Mouse (Mus musculus) hindbrain, embryonic 15.5 days (tissue): ENCODE data around the gene Arl5b. TPM values are rescaled to one million over a fixed set of nuclear protein-coding genes. Genes with fewer than 3 reads are reported as not detected.

Experiments used
- ATAC-seq: fragments of 200-750 bp; cut with Nextera tagmentation; 2 replicates; pipeline ENCODE4 v1.8.0; 2017; ENCODE audit warnings: low read depth, moderate number of reproducible peaks, moderate TSS enrichment; ENCODE audit not compliant: low FRiP score
- H3K27ac ChIP-seq: fragments of 300-500 bp; sonication (generic); replicated peaks from 2 replicates; pipeline ENCODE4 v1.5.1; 2015; ENCODE audit warnings: mild to moderate bottlenecking, inconsistent platforms
- H3K27me3 ChIP-seq: fragments of 300-500 bp; sonication (generic); 2 replicates; pipeline ENCODE4 v1.6.1; 2015; ENCODE audit warnings: control low read depth, inconsistent platforms
- H3K36me3 ChIP-seq: fragments of 300-500 bp; sonication (generic); 2 replicates; pipeline ENCODE4 v1.6.1; 2015; ENCODE audit warnings: control low read depth, inconsistent platforms
- H3K4me1 ChIP-seq: fragments of 300-500 bp; sonication (generic); replicated peaks from 2 replicates; pipeline ENCODE4 v1.6.1; 2015; ENCODE audit warnings: control low read depth, inconsistent platforms
- H3K4me2 ChIP-seq: fragments of 300-500 bp; sonication (generic); 2 replicates; pipeline ENCODE4 v1.6.1; 2015; ENCODE audit warnings: moderate library complexity, mild to moderate bottlenecking, inconsistent platforms
- H3K4me3 ChIP-seq: fragments of 300-500 bp; sonication (generic); 2 replicates; pipeline ENCODE4 v1.5.1; 2015; ENCODE audit warnings: mild to moderate bottlenecking, inconsistent platforms
- H3K9ac ChIP-seq: fragments of 300-500 bp; sonication (generic); 2 replicates; pipeline ENCODE4 v1.6.1; 2015; ENCODE audit warnings: inconsistent platforms
- H3K9me3 ChIP-seq: fragments of 300-500 bp; sonication (generic); 2 replicates; pipeline ENCODE4 v1.6.1; 2016; ENCODE audit warnings: control low read depth, inconsistent platforms
- WGBS: fragments of 180-500 bp; shearing (Covaris S2); methylation state at CpG from one replicate; pipeline ENCODE4 v1.1.7; 2015; 5-methylcytosine and 5-hydroxymethylcytosine counted together
- polyA plus RNA-seq: library from polyadenylated mRNA; unstranded; fragments of >200 nt; fragmentation: Nextera tagmentation; extraction: Ambion mirVana; gene quantifications from 2 replicates; pipeline ENCODE4 v1.2.1, GENCODE M21; 2015

Arl5b gene
- polyA plus RNA-seq, 1 experiment from 2014 or later = 31.2 TPM

- Histone ChIP-seq H3K27me3 (no peaks in the 10 kb centered on the region), H3K4me3 (no peak overlapping the region), H3K27ac (no peak overlapping the region), H3K4me1 (peaks cover 16% of the 10 kb centered on the region), H3K36me3 (peaks cover 5% of the 10 kb centered on the region; the same call in 1 of the 2 replicates), H3K4me2 (no peak overlapping the region), H3K9me3 (no peaks in the 10 kb centered on the region), H3K9ac (no peak overlapping the region)
- no peak for ATAC-seq
- 81% methylated on average over 1 of the region's 1 CpGs for WGBS
These were observed 14.6 kb downstream of the Arl5b start for GRCm38 (mm10) chr2:15063815-15064214.

- Histone ChIP-seq H3K4me3 (no peak overlapping the region), H3K4me2 (no peak overlapping the region), H3K9me3 (no peaks in the 10 kb centered on the region), H3K9ac (no peak overlapping the region), H3K4me1 (peaks cover 11% of the 10 kb centered on the region), H3K36me3 (peaks cover 9% of the 10 kb centered on the region; the same call in 1 of the 2 replicates), H3K27me3 (no peaks in the 10 kb centered on the region), H3K27ac (no peak overlapping the region)
- ATAC-seq = no peak
- WGBS = 61% methylated on average over 7 of the region's 7 CpGs
These were observed 15.4 kb downstream of the Arl5b start for GRCm38 (mm10) chr2:15064380-15065269.

- ATAC-seq = no peak
- no peaks in the 10 kb centered on the region for H3K27me3 ChIP-seq
- peaks cover 11% of the 10 kb centered on the region for H3K4me1 ChIP-seq
- H3K4me3 ChIP-seq = no peak overlapping the region
- no peak overlapping the region for H3K4me2 ChIP-seq
- H3K9me3 ChIP-seq = no peaks in the 10 kb centered on the region
- H3K36me3 ChIP-seq = peaks cover 16% of the 10 kb centered on the region; the same call in 1 of the 2 replicates
- H3K27ac ChIP-seq = no peak overlapping the region
- 62% methylated on average over 2 of the region's 2 CpGs for WGBS
- H3K9ac ChIP-seq = no peak overlapping the region
These were observed 16.3 kb downstream of the Arl5b start for GRCm38 (mm10) chr2:15065447-15065846.

- H3K27me3 ChIP-seq = no peaks in the 10 kb centered on the region
- no peak for ATAC-seq
- H3K4me3 ChIP-seq = no peak overlapping the region
- no peak overlapping the region for H3K4me2 ChIP-seq
- H3K4me1 ChIP-seq = peaks cover 11% of the 10 kb centered on the region
- 88% methylated on average over 5 of the region's 5 CpGs for WGBS
- H3K9me3 ChIP-seq = no peaks in the 10 kb centered on the region
- H3K9ac ChIP-seq = no peak overlapping the region
- peaks cover 29% of the 10 kb centered on the region for H3K36me3 ChIP-seq
- H3K27ac ChIP-seq = no peak overlapping the region
These were observed 17.9 kb downstream of the Arl5b start for GRCm38 (mm10) chr2:15067091-15067490.

GRCm38 (mm10) chr2:15083702-15084101 lies 34.5 kb downstream of the Arl5b start:
- peaks cover 30% of the 10 kb centered on the region for H3K36me3 ChIP-seq
- H3K4me2 ChIP-seq = no peak overlapping the region
- H3K9ac ChIP-seq = no peak overlapping the region
- H3K4me1 ChIP-seq = no peaks in the 10 kb centered on the region
- H3K27ac ChIP-seq = no peak overlapping the region
- no peaks in the 10 kb centered on the region for H3K27me3 ChIP-seq
- H3K9me3 ChIP-seq = no peaks in the 10 kb centered on the region
- H3K4me3 ChIP-seq = no peak overlapping the region
- WGBS = 97% methylated on average over 2 of the region's 2 CpGs
- ATAC-seq = no peak

GRCm38 (mm10) chr2:15087308-15087707 lies 38.1 kb downstream of the Arl5b start:
- Histone ChIP-seq H3K36me3 (peaks cover 14% of the 10 kb centered on the region; the same call in 1 of the 2 replicates), H3K4me2 (no peak overlapping the region), H3K27ac (no peak overlapping the region), H3K4me1 (no peaks in the 10 kb centered on the region), H3K4me3 (no peak overlapping the region), H3K9me3 (no peaks in the 10 kb centered on the region), H3K9ac (no peak overlapping the region), H3K27me3 (no peaks in the 10 kb centered on the region)
- no peak for ATAC-seq
- WGBS = 85% methylated on average over 1 of the region's 1 CpGs

GRCm38 (mm10) chr2:15096514-15097090 lies 47.4 kb downstream of the Arl5b start:
- Histone ChIP-seq H3K9me3 (no peaks in the 10 kb centered on the region), H3K36me3 (no peaks in the 10 kb centered on the region), H3K27ac (no peak overlapping the region), H3K4me3 (no peak overlapping the region), H3K4me1 (no peaks in the 10 kb centered on the region), H3K27me3 (0 out of 2 replicates have a peak, but pooled peaks cover 3% of the 10 kb centered on the region), H3K4me2 (no peak overlapping the region), H3K9ac (no peak overlapping the region)
- 64% methylated on average over 3 of the region's 3 CpGs for WGBS
- ATAC-seq = no peak

- Histone ChIP-seq H3K4me3 (no peak overlapping the region), H3K9me3 (no peaks in the 10 kb centered on the region), H3K27ac (no peak overlapping the region), H3K27me3 (no peaks in the 10 kb centered on the region), H3K4me2 (no peak overlapping the region), H3K4me1 (no peaks in the 10 kb centered on the region), H3K9ac (no peak overlapping the region), H3K36me3 (no peaks in the 10 kb centered on the region)
- 67% methylated on average over 1 of the region's 1 CpGs for whole genome bisulfite sequencing
- ATAC-seq = no peak
These were observed 55.2 kb downstream of the Arl5b start for GRCm38 (mm10) chr2:15104386-15104785.

GRCm38 (mm10) chr2:15111290-15111689 lies 62.1 kb downstream of the Arl5b start:
- H3K9me3 ChIP-seq = no peaks in the 10 kb centered on the region
- H3K36me3 ChIP-seq = no peaks in the 10 kb centered on the region
- no peak for ATAC-seq
- 53% methylated on average over 2 of the region's 2 CpGs for WGBS
- H3K27ac ChIP-seq = no peak overlapping the region
- no peak overlapping the region for H3K4me3 ChIP-seq
- no peak overlapping the region for H3K4me2 ChIP-seq
- no peak overlapping the region for H3K9ac ChIP-seq
- no peaks in the 10 kb centered on the region for H3K27me3 ChIP-seq
- no peaks in the 10 kb centered on the region for H3K4me1 ChIP-seq

GRCm38 (mm10) chr2:15111808-15112440 lies 62.7 kb downstream of the Arl5b start:
- H3K27me3 ChIP-seq = no peaks in the 10 kb centered on the region
- H3K4me3 ChIP-seq = no peak overlapping the region
- 45% methylated on average over 1 of the region's 1 CpGs for WGBS
- no peak overlapping the region for H3K4me2 ChIP-seq
- no peak overlapping the region for H3K9ac ChIP-seq
- H3K9me3 ChIP-seq = no peaks in the 10 kb centered on the region
- ATAC-seq = no peak
- no peak overlapping the region for H3K27ac ChIP-seq
- H3K4me1 ChIP-seq = no peaks in the 10 kb centered on the region
- no peaks in the 10 kb centered on the region for H3K36me3 ChIP-seq

- no peak overlapping the region for H3K4me3 ChIP-seq
- H3K9ac ChIP-seq = no peak overlapping the region
- 92% methylated on average over 6 of the region's 6 CpGs for WGBS
- no peak overlapping the region for H3K4me2 ChIP-seq
- no peaks in the 10 kb centered on the region for H3K9me3 ChIP-seq
- ATAC-seq = no peak
- no peaks in the 10 kb centered on the region for H3K4me1 ChIP-seq
- no peaks in the 10 kb centered on the region for H3K36me3 ChIP-seq
- no peaks in the 10 kb centered on the region for H3K27me3 ChIP-seq
- no peak overlapping the region for H3K27ac ChIP-seq
These were observed 63.5 kb downstream of the Arl5b start for GRCm38 (mm10) chr2:15112741-15113140.

- 98% methylated on average over 1 of the region's 1 CpGs for WGBS
These were observed 72.1 kb downstream of the Arl5b start for GRCm38 (mm10) chr2:15121217-15121680.

More at GRCm38 (mm10) chr2:15121217-15121680, 72.1 kb downstream of the Arl5b start:
- H3K27ac ChIP-seq = no peak overlapping the region
- H3K9me3 ChIP-seq = no peaks in the 10 kb centered on the region
- H3K4me1 ChIP-seq = no peaks in the 10 kb centered on the region
- no peak overlapping the region for H3K4me3 ChIP-seq
- H3K9ac ChIP-seq = no peak overlapping the region
- no peaks in the 10 kb centered on the region for H3K36me3 ChIP-seq
- no peaks in the 10 kb centered on the region for H3K27me3 ChIP-seq
- no peak for ATAC-seq
- H3K4me2 ChIP-seq = no peak overlapping the region
